Comparison of ENCODE assay signal across 20 mouse cellular contexts in the genomic region with DNA sequence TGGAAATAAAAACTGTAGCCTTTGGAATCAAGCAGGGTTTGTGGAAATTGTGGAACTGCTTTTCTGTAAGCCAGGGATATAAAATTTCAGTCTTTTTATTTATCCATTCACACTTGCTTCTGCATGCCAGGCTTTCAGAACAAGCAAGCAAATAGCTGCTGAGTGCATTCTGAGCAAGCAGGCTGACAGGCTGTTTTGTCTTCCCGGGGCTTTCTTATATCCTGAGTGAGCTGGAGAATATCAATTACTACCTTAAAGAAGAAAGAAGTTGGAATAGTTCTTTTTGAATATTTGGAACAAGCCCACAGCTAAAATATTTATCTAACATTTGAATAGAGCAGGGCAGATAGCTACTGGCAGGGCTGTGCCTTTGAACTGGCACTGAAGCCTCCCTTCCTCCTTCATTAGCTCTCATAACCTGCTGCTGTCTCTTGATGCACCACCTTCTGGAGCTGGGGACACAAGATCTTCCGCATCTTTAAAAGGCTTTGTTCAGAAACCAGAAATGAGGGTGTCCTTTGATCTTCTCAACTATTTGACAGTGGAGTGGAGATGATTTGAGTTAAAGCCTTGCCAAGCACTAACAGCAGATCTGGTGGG. TPM values are rescaled to one million over a fixed set of nuclear protein-coding genes. Genes with fewer than 3 reads are reported as not detected.
DNase-seq lines count a peak whose midpoint lies in the region; ATAC-seq lines count a peak whose summit lies in the region.
"Had no signal": no experiment of that assay in that cellular context is flagged by ENCODE, and none has a peak within 500 bp of the region (broad histone marks: within the 10 kb centered on the region; RNA-seq: fewer than 3 reads in every experiment).

No protein-coding gene starts in this region.

- no peak for ATAC-seq in neural tube, embryonic 13.5 days (ENCODE audit: low read depth)
- ATAC-seq in hindbrain, embryonic 14.5 days (ENCODE audit: low FRiP score), result no peak
- no peak for ATAC-seq in neural tube, embryonic 15.5 days (ENCODE audit: low FRiP score)
- no peak for ATAC-seq in heart, embryonic 12.5 days (ENCODE audit: insufficient number of reproducible peaks, low FRiP score)

- H3K4me2 ChIP-seq in neural tube, embryonic 13.5 days, result no peak overlapping the region
- H3K4me2 ChIP-seq in hindbrain, embryonic 14.5 days (replicated peaks), result no peak overlapping the region
- H3K4me2 ChIP-seq in neural tube, embryonic 15.5 days, result no peak overlapping the region
- H3K4me2 ChIP-seq in heart, embryonic 12.5 days, result no peak overlapping the region
- H3K4me2 ChIP-seq: embryonic facial prominence, embryonic 12.5 days; lung, embryonic 15.5 days; midbrain, embryonic 12.5 days had no signal

- no peak overlapping the region for H3K4me3 ChIP-seq in neural tube, embryonic 13.5 days
- no peak overlapping the region for H3K4me3 ChIP-seq in hindbrain, embryonic 14.5 days (replicated peaks; ENCODE audit: low read length)
- H3K4me3 ChIP-seq in neural tube, embryonic 15.5 days (replicated peaks), result no peak overlapping the region
- H3K4me3 ChIP-seq in heart, embryonic 12.5 days, result no peak overlapping the region
- H3K4me3 ChIP-seq: embryonic facial prominence, embryonic 12.5 days; heart, embryonic 10.5 days; lung, embryonic 15.5 days; midbrain, embryonic 12.5 days had no signal

- WGBS in neural tube, embryonic 13.5 days, result 75% methylated on average over 2 of the region's 2 CpGs
- WGBS in hindbrain, embryonic 14.5 days, result 56% methylated on average over 2 of the region's 2 CpGs
- WGBS in neural tube, embryonic 15.5 days, result 58% methylated on average over 2 of the region's 2 CpGs
- 79% methylated on average over 2 of the region's 2 CpGs for WGBS in heart, embryonic 12.5 days

- H3K9ac ChIP-seq in neural tube, embryonic 13.5 days, result no peak overlapping the region
- 0 out of 2 replicates have a peak overlapping the region, but pooled peaks have one; percentile 8 for H3K9ac ChIP-seq in hindbrain, embryonic 14.5 days
- H3K9ac ChIP-seq in neural tube, embryonic 15.5 days (replicated peaks), result no peak overlapping the region
- H3K9ac ChIP-seq in heart, embryonic 12.5 days, result no peak overlapping the region
- H3K9ac ChIP-seq: embryonic facial prominence, embryonic 12.5 days; liver, embryonic 14.5 days; lung, embryonic 15.5 days; midbrain, embryonic 12.5 days had no signal

- H3K4me1 ChIP-seq in neural tube, embryonic 13.5 days (replicated peaks), result peaks cover 17% of the 10 kb centered on the region; the same call in 1 of the 2 replicates
- H3K4me1 ChIP-seq in hindbrain, embryonic 14.5 days (replicated peaks; ENCODE audit: control insufficient read depth, insufficient read depth, low read length), result 0 out of 2 replicates have a peak, but pooled peaks cover 10% of the 10 kb centered on the region
- H3K4me1 ChIP-seq in neural tube, embryonic 15.5 days, result peaks cover 16% of the 10 kb centered on the region
- peaks cover 7% of the 10 kb centered on the region for H3K4me1 ChIP-seq in heart, embryonic 12.5 days (replicated peaks)
- H3K4me1 ChIP-seq: embryonic facial prominence, embryonic 12.5 days; lung, embryonic 15.5 days had no signal

- DNase-seq in heart, adult 11 months, result peak; percentile 34
- DNase-seq in heart, postnatal 4 days, result no peak
- DNase-seq in neural tube, embryonic 10.5 days (ENCODE audit: extremely low spot score, low spot score), result no peak
- no peak for DNase-seq in hindbrain, embryonic 14.5 days (ENCODE audit: low spot score)
- no peak for DNase-seq in adrenal gland, postnatal 25 days
- DNase-seq: B cell, adult 2 months; cerebellum, adult 8-10 months; heart, postnatal 14 days; kidney, adult 8-10 months; kidney, postnatal 36 days; lung, postnatal 4 days; thymus, postnatal 25 days had no signal

- H3K9me3 ChIP-seq in neural tube, embryonic 13.5 days, result no peaks in the 10 kb centered on the region
- H3K9me3 ChIP-seq in hindbrain, embryonic 14.5 days (ENCODE audit: control insufficient read depth, low read length), result no peaks in the 10 kb centered on the region
- no peaks in the 10 kb centered on the region for H3K9me3 ChIP-seq in neural tube, embryonic 15.5 days (replicated peaks)
- no peaks in the 10 kb centered on the region for H3K9me3 ChIP-seq in heart, embryonic 12.5 days (replicated peaks)
- H3K9me3 ChIP-seq: embryonic facial prominence, embryonic 12.5 days; heart, embryonic 10.5 days; lung, embryonic 15.5 days; midbrain, embryonic 12.5 days had no signal

- H3K36me3 ChIP-seq in neural tube, embryonic 13.5 days, result no peaks in the 10 kb centered on the region
- no peaks in the 10 kb centered on the region for H3K36me3 ChIP-seq in hindbrain, embryonic 14.5 days (replicated peaks; ENCODE audit: control insufficient read depth, insufficient read depth)
- H3K36me3 ChIP-seq in neural tube, embryonic 15.5 days, result no peaks in the 10 kb centered on the region
- 0 out of 2 replicates have a peak, but pooled peaks cover 4% of the 10 kb centered on the region for H3K36me3 ChIP-seq in heart, embryonic 12.5 days
- H3K36me3 ChIP-seq: embryonic facial prominence, embryonic 12.5 days; midbrain, embryonic 12.5 days had no signal

- peak overlapping the region; percentile 33; the same call in 1 of the 2 replicates for H3K27ac ChIP-seq in neural tube, embryonic 13.5 days (replicated peaks)
- H3K27ac ChIP-seq in hindbrain, embryonic 14.5 days, result peak overlapping the region; percentile 49; the same call in 1 of the 2 replicates
- peak overlapping the region; percentile 58 for H3K27ac ChIP-seq in neural tube, embryonic 15.5 days (replicated peaks)
- no peak overlapping the region for H3K27ac ChIP-seq in heart, embryonic 12.5 days (ENCODE audit: poor library complexity, severe bottlenecking)
- H3K27ac ChIP-seq: heart, embryonic 10.5 days; liver, embryonic 14.5 days; lung, embryonic 15.5 days; midbrain, embryonic 12.5 days had no signal

- no peaks in the 10 kb centered on the region for H3K27me3 ChIP-seq in neural tube, embryonic 13.5 days
- no peaks in the 10 kb centered on the region for H3K27me3 ChIP-seq in hindbrain, embryonic 14.5 days (ENCODE audit: control insufficient read depth, insufficient read depth, low read length)
- H3K27me3 ChIP-seq in neural tube, embryonic 15.5 days (replicated peaks), result no peaks in the 10 kb centered on the region
- no peaks in the 10 kb centered on the region for H3K27me3 ChIP-seq in heart, embryonic 12.5 days (replicated peaks)
- H3K27me3 ChIP-seq: embryonic facial prominence, embryonic 12.5 days; lung, embryonic 15.5 days; midbrain, embryonic 12.5 days had no signal

RNA-seq across cellular contexts. Expression of a gene that starts 35.6 kb away (rescaled TPM):
- 10 to 100 TPM; 45.1 to 52.7 TPM for total RNA-seq in heart, postnatal 4 days (2021)
- polyA plus RNA-seq in neural tube, embryonic 13.5 days (2015; fragmentation: Nextera tagmentation; extraction: Ambion mirVana), result 56.1 and 59.9 TPM in 2 replicates
- polyA plus RNA-seq in hindbrain, embryonic 14.5 days (2014; fragmentation: Nextera tagmentation; extraction: Ambion mirVana), result 58.9 and 63.3 TPM in 2 replicates
- polyA plus RNA-seq in neural tube, embryonic 15.5 days (2015; fragmentation: Nextera tagmentation; extraction: Ambion mirVana), result 51.5 and 57.4 TPM in 2 replicates
- total RNA-seq in adrenal gland, postnatal 25 days (2021), result 16.1 and 21.9 TPM in 2 replicates
- polyA plus RNA-seq in heart, embryonic 12.5 days (2016; fragmentation: Nextera tagmentation; extraction: Ambion mirVana), result 71.6 and 73.6 TPM in 2 replicates
